Mouse (Mus musculus): ENCODE results near the gene Pum2.

The Pum2 gene

GRCm38 (mm10) chr12:8759115-8759514 is 85.2 kb downstream of the Pum2 start:
- no peak for DNase-seq (ENCODE audit: extremely low spot score, low read depth, low spot score)

DNA sequence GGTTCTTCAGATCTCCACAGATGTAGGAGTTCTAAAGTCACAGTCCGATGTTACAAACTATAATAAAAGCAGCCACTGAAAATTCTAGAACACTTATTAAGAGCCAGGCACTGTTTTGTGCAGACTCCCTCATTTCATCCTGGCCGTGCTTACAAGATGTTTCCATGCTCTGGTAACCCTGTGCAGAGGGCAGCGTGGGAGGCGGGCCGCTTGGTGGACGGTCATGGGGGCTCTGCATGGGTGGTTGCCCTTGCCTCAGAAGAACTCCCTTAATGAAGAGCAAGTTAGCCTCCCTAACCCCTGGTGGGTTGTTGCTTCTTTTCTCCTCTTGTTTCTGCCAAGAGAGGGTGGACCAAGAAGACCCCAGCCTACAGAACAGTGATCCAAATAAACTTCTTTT is 85.8 kb downstream of the Pum2 start:
- DNase-seq (ENCODE audit: extremely low spot score, low read depth, low spot score) = no peak

DNA sequence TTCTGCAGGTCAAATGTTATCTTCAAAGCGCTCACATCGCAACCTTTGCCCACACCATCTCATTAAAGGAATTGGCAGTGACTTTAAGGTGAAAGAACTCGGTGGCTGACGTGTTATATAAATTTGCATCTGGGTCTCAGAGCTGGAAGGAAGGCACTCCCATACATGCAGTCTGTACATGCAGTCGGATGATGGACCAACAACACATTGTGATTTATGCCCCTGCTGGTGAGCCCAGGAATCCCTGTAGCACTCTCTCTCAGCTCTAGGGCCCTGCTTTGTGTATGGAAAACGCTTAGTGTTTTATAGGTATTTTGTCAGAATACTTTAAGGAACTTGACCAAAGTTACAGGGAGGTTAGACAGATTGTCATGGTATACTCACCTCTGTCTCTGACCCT is 86.6 kb downstream of the Pum2 start:
- no peak for DNase-seq (ENCODE audit: extremely low spot score, low read depth, low spot score)

DNA sequence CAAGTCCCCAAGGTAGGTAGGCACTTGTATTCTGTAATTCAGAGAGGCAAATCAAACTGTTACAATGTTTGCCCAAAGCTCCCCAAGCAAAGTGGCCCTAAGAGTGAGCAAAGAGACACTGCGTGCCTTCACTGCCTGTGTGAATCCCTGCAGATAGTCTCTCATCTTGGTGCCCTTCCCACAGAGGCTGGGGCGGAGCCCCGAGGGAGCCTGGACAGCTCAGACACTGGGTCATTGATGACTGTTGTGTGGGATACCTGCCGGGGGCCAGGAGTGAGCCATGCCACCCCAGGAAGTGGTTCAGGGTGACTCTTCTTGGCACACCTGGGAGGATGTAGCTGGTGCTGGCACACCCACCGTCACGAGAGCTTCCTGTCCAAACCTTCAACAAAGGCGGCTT is 87.1 kb downstream of the Pum2 start:
- no peak for DNase-seq (ENCODE audit: extremely low spot score, low read depth, low spot score)

GRCm38 (mm10) chr12:8762667-8763066 is 88.7 kb downstream of the Pum2 start:
- no peak for DNase-seq (ENCODE audit: extremely low spot score, low read depth, low spot score)

- no peak for DNase-seq (ENCODE audit: extremely low spot score, low read depth, low spot score)
Measured at GRCm38 (mm10) chr12:8764221-8764930, 90.4 kb downstream of the Pum2 start.

GRCm38 (mm10) chr12:8770946-8771843 is 97.3 kb downstream of the Pum2 start, which contains the start of gene Sdc1:
Gene Sdc1 (plus strand): TSS chr12:8771323.
- no peak for DNase-seq (ENCODE audit: extremely low spot score, low read depth, low spot score)

DNA sequence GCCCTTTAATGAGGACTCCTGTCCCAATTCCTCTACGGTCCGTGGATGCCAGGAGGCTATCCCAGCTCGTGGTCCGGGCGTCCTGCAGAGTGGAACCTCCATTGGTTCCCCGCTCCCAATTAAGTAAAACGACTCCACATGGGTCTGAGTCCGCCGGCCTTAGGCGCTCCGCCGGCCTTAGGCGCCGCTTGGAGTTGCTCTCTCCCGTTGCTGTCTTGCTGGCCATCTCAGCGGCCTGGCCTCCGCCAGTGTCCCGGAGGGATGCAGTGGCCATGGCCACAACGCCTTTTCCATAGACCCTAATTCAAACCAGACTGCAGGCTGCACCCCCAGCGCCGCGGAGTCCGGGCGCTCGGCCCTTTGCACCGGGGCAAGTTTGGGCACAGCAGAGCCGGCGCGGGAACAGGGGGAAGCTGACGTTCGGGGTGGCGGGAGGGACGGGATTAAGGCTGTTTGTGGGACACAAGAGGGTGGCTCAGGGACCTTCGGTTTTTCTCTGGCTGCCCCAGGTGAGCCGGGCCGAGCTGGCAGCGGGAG is 98.0 kb downstream of the Pum2 start:
- no peak for DNase-seq (ENCODE audit: extremely low spot score, low read depth, low spot score)

DNA sequence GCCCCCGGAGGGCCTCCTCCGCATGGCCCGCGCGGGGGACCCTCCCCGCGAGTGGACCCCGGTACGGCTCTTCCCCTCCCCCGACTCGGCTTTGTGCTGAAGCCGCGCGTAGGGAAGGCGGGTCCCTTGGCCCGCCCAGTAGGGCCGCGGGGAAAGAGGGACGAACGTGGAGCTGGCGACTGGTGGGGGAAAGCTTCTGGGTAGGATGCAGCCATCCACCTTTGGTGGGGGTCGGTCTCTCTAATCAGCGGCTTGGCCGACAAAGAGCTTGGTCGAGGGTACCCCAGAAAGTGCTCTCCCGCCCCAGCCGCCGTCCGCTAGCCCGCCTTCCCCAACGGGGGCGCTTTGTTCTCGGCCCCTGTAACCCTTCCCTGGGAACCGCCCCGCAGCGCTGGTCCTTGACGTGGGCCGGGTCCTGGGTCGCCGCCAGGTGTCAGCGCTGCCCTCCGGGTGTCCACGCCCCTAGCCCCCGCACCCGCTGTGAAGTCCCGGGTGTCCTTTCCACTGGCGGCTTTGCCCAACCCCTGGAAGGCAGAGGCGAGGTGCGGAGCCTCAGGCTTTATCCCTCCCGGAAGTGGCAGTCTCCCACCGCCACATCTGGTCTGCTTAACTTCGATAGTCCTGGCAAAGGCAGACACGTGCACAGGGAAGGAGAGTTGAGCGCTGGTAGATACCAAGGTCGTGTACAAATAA is 98.7 kb downstream of the Pum2 start:
- DNase-seq (ENCODE audit: extremely low spot score, low read depth, low spot score) = no peak

DNA sequence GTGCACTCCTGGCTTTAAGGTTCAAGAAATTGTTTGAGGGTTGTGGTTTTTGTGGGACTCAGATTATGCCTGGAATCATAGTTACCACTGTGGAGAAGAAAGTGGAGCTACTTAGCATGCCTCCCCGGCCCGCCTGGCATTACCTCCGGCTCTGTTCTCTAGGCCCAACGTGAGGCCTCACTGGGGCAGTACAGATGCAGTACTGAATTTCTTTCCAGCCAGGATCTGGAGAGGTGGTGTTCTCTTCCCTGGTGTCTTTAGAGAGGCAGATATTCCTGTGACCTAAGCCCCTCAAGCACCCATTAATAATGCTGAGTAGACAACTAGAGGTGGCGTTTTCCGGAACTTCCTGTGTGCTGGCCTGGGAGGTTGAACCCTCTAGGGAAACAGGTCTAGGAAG is 99.4 kb downstream of the Pum2 start:
- no peak for DNase-seq (ENCODE audit: extremely low spot score, low read depth, low spot score)

DNA sequence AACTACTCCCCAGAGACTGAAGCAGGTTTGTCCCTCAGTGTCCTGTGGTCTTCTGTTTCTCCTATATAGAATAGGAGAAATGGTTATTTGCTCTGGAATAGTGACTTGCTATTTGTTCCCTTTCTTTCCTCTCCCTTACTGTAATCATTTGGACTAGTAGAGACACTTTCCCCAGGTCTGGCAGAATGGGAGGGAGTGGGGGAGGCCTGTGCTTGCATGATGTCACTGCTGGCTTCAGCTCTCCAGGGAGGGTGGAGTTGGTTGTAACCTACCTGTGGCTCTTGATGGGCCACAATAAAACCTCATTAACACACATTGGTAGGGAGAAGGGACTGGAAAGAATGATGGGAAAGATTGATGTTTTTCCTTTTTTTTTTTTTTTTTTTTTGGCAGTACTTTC is 100.2 kb downstream of the Pum2 start:
- no peak for DNase-seq (ENCODE audit: extremely low spot score, low read depth, low spot score)

GRCm38 (mm10) chr12:8776206-8776605 is 102.3 kb downstream of the Pum2 start:
- DNase-seq (ENCODE audit: extremely low spot score, low read depth, low spot score) = no peak

DNA sequence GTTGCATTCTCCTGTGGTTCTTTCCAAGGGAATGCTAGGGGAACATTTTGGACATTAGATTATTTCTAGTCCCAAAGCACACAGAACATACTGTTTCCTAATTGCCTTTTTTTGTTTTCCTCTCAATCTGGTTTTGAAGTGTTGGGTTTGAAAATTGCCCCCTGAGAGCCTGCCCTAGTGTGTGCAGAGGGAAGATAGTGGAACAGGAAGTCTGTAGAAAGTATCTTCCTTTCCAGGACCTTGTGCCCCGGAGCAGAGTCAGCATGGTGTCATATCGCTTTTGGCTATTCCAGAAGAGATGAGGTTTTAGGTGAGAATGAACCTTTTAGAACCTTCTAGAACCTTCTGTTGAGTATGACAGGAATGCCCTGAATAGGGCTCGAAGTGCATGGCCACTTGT is 102.8 kb downstream of the Pum2 start:
- no peak for DNase-seq (ENCODE audit: extremely low spot score, low read depth, low spot score)

GRCm38 (mm10) chr12:8778106-8778505 is 104.2 kb downstream of the Pum2 start:
- no peak for DNase-seq (ENCODE audit: extremely low spot score, low read depth, low spot score)

DNA sequence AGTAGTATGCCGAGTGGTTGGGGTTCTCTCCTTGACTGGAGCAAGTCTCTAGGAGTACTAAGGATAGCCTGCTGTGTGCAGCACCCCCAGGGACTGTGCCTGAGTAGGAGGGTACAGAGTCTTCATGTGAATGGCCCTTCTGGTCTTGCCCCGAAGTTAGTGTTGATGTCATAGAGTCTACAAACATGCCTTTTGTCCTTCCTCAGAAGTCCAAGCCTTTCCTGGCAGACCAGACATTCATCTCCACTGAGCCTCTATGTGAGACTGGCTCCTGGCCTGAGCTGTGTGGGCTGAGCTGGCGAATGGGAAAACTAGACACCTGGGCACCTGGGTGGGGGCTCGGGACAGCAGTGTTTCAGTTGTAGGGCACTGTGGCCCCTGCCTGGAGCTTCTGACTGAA is 105.9 kb downstream of the Pum2 start:
- no peak for DNase-seq (ENCODE audit: extremely low spot score, low read depth, low spot score)

GRCm38 (mm10) chr12:8781121-8781520 is 107.2 kb downstream of the Pum2 start:
- DNase-seq (ENCODE audit: extremely low spot score, low read depth, low spot score) = no peak

- no peak for DNase-seq (ENCODE audit: extremely low spot score, low read depth, low spot score)
Measured at GRCm38 (mm10) chr12:8781681-8782378, 107.9 kb downstream of the Pum2 start.

DNA sequence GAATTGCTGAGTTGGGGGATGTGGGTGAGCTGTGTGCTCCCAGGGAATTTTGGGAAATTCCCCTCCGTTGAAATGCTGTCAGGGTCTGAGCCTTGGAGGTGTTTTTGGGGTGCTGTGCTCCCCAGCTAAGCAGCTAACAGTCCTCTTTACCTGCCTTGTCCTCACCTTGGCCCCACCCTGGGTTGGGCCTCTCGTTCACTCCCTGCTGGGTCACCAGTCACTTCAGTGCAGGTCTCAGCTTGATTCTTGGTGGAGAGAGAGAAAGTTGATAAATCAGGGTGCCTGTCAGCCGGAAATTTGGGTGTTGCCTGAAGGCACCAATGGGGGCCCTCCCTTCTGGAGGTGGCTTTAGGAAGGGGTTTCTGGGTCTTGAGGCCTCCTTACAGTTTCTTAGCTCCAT is 108.6 kb downstream of the Pum2 start:
- DNase-seq (ENCODE audit: extremely low spot score, low read depth, low spot score) = no peak

DNA sequence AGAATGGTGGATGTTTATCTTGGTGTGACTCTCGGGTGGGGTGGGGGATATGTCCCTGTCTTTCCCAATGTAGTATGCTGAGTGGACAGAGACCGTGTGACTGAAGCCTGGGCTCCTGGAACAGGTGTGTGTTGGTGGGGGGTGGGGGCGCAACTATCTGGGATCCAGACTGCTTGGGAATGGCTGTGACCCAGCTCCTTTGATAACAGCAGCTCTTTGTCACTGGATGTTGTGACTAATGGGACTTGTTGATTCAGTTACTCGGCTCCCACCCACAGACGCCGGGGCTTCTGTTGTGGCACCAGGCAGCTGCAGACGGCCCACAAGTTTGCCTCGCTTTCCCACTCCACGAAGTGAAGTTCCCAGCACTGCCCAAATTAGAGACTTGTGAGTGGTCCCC is 110.3 kb downstream of the Pum2 start:
- no peak for DNase-seq (ENCODE audit: extremely low spot score, low read depth, low spot score)

DNA sequence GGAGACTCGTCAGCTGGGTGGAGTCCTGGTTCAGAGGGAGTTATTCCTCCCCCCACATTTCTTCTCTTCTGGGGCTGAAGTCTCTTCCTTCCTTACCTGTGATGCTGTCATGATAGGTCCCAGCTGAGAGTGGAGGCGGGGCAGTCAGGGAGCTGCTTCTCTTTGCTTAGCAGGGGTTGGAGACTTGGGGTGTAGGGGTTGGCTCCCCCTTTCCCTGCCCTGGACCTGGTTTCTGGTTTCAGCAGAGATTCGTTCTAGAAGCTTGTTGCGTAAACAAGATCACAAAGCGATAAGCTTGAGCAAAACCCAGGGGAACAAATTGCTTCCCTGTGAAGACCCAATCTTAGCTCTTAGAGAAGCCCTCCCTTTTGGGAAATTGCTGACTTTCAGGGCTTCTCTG is 112.5 kb downstream of the Pum2 start:
- no peak for DNase-seq (ENCODE audit: extremely low spot score, low read depth, low spot score)

Measured in hindlimb bud, embryonic 11.5 days (tissue).